Mouse (Mus musculus): ENCODE results near the gene Ier2. TPM values are rescaled to one million over a fixed set of nuclear protein-coding genes. Genes with fewer than 3 reads are reported as not detected.

Gene Ier2
- polyA plus RNA-seq, 1 experiment from 2014 or later = 89.9 TPM

DNA sequence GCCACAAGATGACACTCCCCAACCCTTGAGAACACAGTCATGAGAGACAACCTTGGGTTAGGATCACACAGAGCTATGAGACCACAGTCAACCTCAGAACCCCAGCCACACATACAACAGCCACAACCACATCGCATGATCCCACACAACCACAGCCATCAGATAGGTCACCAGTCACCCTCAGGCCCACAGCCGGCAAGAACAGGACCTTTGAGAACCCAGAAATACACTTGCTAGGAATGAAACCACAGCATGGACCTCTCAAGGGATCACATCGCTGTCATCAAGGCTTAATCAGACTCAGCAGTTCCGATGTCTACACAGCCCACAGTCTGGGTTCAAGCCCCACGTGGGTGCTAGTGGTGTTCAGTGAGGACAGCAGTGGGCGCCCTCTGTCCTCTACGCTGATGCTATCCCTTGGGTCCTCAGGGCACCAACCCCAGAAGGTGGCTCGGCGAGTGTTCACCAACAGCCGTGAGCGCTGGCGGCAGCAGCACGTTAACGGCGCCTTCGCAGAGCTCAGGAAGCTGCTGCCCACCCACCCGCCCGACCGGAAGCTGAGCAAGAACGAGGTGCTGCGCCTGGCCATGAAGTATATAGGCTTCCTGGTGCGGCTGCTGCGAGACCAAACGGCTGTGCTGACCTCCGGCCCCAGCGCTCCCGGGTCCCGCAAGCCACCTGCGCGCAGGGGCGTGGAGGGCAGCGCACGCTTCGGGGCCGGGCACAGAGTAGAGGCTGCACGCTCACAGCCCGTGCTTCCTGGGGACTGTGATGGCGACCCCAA is 41.0 kb upstream of the Ier2 start:
- no peak for DNase-seq (ENCODE audit: low spot score)
- H3K27ac ChIP-seq = peak overlapping the region; percentile 71
- peaks cover 94% of the 10 kb centered on the region for H3K27me3 ChIP-seq (ENCODE audit: insufficient read depth, poor library complexity, severe bottlenecking)
- H3K36me3 ChIP-seq = peaks cover 16% of the 10 kb centered on the region
- no peaks in the 10 kb centered on the region for H3K9me3 ChIP-seq
- 10% methylated on average over 38 of the region's 38 CpGs for WGBS
- H3K4me3 ChIP-seq = peak overlapping the region; percentile 48
- H3K4me1 ChIP-seq (replicated peaks) = peaks cover 58% of the 10 kb centered on the region

DNA sequence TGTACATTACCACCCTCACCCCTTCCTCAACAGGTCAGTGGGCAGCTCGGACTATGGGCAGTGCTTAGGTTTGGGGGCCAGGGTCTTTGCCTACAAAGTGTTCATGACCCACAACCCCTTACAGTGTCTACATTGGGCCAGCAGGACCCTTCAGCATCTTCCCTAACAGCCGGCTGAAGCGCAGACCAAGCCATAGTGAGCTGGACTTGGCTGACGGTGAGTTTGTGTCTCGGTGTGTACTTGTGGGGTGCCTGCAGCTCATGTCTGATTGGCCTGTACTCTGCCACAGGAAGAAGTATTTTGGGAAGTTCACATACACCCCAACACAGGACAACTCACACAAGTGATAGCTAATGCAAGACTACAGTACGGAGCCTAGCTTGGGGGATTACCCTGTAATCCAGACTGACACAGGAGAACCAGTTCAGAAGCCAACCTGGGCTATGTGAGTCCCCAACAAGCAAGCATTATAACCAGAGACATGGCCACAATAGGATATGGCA is 40.4 kb upstream of the Ier2 start:
- DNase-seq (ENCODE audit: low spot score) = no peak

DNA sequence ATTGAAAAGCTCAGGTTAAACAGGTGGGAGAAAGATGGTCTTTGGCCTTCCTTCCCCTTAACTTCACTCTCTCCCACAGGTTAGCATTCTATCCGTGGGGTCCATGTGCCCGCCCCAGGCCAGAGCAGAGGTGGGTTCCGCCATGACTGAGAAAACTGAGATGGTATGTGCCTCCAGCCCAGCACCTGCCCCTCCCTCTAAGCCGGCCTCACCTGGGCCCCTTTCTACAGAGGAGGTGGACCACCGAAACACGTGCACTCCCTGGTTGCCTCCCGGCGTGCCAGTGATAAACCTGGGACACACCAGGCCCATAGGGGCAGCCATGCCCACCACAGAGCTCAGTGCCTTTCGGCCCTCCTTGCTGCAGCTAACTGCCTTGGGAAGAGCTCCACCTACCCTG is 39.9 kb upstream of the Ier2 start:
- peaks cover 83% of the 10 kb centered on the region for H3K27me3 ChIP-seq (ENCODE audit: insufficient read depth, poor library complexity, severe bottlenecking)
- H3K4me1 ChIP-seq (replicated peaks) = peaks cover 47% of the 10 kb centered on the region
- no peak for DNase-seq (ENCODE audit: low spot score)
- H3K27ac ChIP-seq = peak overlapping the region; percentile 36; the same call in 1 of the 2 replicates
- H3K36me3 ChIP-seq = peaks cover 27% of the 10 kb centered on the region
- peak overlapping the region; percentile 48 for H3K4me3 ChIP-seq
- no peaks in the 10 kb centered on the region for H3K9me3 ChIP-seq
- WGBS = 77% methylated on average over 9 of the region's 9 CpGs

More for the DNA sequence above, 40.4 kb upstream of the Ier2 start:
- 78% methylated on average over 6 of the region's 6 CpGs for WGBS
- peaks cover 51% of the 10 kb centered on the region for H3K4me1 ChIP-seq (replicated peaks)
- peaks cover 87% of the 10 kb centered on the region for H3K27me3 ChIP-seq (ENCODE audit: insufficient read depth, poor library complexity, severe bottlenecking)
- no peaks in the 10 kb centered on the region for H3K9me3 ChIP-seq
- peak overlapping the region; percentile 48 for H3K4me3 ChIP-seq
- peak overlapping the region; percentile 36; the same call in 1 of the 2 replicates for H3K27ac ChIP-seq
- H3K36me3 ChIP-seq = peaks cover 23% of the 10 kb centered on the region

DNA sequence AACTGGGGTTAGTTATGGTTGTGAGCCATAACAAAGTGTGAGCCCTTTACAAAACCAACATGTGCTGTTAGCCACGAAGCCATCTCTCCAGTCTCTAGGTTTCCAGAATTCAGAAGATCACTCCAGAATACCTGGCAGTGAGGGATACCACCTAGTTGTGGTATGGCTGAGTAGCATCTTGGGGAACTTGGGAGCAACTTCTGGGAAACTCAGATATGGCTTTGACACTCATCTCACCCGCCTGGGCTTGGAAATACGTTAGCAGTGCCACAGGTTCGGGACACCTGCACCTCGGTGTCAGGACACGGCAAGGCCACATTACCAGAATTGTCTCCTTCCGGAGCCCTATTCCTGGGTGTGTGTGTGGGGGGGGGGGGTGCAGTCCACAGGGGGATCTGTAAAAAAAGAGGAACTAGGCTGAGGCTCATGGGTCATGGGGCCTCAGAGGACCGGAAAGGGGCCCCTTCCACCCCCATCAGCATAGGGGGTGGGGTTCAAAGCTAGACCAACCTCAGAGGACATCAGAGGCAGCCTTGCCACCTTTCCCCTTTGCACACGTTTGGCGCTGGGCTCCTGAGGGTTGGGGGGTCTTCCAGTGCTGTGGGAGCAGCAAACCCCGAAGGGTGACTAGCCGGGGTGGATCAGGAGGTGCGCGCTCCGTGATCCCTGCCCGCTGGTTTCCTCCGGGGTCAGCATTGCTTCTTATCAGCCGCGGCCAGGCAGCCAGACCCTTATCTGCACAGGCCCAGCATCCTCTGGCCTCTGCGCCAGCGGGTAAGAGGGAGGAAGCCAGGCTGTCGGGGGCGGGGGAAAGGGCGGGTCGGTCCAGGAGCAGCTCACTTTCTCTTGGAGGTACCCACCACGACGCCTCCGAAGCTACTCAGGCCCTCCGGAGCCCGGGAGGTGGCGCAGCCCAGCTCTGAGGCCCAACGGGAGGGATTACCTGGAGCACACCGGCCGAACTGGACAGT is 38.6 kb upstream of the Ier2 start, which contains the start of gene Lyl1:
TSS of gene Lyl1 (plus strand) at position 517 of the 971 bp plus-strand sequence.
- H3K27ac ChIP-seq = peak within 1 kb of the TSS; percentile 66
- no peak for DNase-seq (ENCODE audit: low spot score)
- H3K9me3 ChIP-seq = no peaks in the 10 kb centered on the region
- H3K4me1 ChIP-seq (replicated peaks) = peaks cover 35% of the 10 kb centered on the region
- H3K36me3 ChIP-seq = peaks cover 41% of the 10 kb centered on the region
- H3K4me3 ChIP-seq = peak within 1 kb of the TSS; percentile 48
- H3K27me3 ChIP-seq (ENCODE audit: insufficient read depth, poor library complexity, severe bottlenecking) = peaks cover 69% of the 10 kb centered on the region
- WGBS = 12% methylated on average over 34 of the region's 34 CpGs

DNA sequence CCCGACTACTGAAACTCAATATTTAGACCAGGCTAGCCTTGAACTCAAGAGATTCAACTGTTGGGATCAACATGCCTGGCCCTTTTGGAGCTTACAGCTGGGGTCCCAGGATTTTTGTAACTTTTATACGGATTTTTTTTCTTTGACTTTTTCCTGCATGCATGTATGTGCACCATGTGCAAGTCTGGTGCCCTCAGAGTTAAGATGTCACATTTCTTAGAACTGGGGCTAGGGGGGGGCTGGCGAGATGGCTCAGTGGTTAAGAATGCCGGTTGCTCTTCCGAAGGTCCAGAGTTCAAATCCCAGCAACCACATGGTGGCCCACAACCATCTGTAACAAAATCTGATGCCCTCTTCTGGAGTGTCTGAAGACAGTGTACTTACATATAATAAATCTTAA is 37.9 kb upstream of the Ier2 start:
- DNase-seq (ENCODE audit: low spot score) = no peak
- Histone ChIP-seq H3K36me3 (peaks cover 48% of the 10 kb centered on the region), H3K27me3 (ENCODE audit: insufficient read depth, poor library complexity, severe bottlenecking) (peaks cover 64% of the 10 kb centered on the region), H3K27ac (no peak overlapping the region), H3K4me3 (no peak overlapping the region), H3K9me3 (no peaks in the 10 kb centered on the region), H3K4me1 (replicated peaks) (peaks cover 32% of the 10 kb centered on the region)
- 79% methylated on average over 5 of the region's 5 CpGs for WGBS

DNA sequence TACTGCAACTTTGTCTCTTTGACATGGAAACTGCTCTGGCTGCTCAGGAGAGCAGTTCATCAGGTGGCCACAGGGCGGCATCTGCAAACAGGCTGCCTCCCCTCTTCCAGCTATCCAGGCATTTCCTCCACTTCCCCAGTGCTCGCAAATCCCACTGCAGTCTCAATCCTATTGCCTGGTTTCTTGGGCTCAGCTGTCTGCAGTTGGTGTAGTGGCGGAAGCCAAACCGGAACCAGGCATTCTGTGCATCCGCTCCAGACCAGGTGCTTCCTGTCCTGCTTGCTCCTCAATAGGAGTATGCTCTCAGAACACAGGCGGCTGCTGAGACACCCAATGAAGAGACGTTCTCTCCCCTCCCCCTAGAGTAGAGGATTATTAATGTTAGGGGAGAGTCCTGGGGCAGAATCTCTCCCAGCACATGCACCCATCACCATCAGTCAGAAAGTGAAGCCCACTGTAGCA is 37.2 kb upstream of the Ier2 start:
- H3K4me3 ChIP-seq = no peak overlapping the region
- WGBS = 69% methylated on average over 7 of the region's 7 CpGs
- H3K4me1 ChIP-seq (replicated peaks) = peaks cover 26% of the 10 kb centered on the region
- no peaks in the 10 kb centered on the region for H3K9me3 ChIP-seq
- no peak overlapping the region for H3K27ac ChIP-seq
- no peak for DNase-seq (ENCODE audit: low spot score)
- H3K36me3 ChIP-seq = peaks cover 54% of the 10 kb centered on the region
- H3K27me3 ChIP-seq (ENCODE audit: insufficient read depth, poor library complexity, severe bottlenecking) = peaks cover 58% of the 10 kb centered on the region

DNA sequence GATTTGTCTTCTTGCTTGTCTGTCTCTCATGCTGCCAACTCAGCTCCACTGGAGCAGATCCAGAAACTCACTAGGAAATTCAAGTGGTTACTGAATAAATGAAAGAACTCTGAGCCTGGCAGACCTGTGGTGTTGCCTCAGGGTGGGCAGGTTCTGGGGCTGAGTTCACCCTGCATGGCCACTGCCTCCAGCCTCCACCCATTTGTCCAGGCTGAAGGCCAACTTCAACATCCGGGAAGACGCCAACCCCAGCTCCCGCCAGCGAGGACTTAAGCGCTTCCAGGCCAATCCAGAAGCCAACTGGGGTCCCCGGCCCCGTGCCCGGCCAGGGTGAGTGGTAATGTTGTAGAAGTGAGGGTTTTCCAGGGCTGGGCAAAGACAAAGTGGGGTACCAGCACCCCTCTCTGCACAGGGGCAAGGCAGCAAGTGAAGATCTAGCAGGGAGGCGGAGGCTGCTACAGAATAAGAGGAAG is 36.3 kb upstream of the Ier2 start:
- Histone ChIP-seq H3K4me3 (no peak overlapping the region), H3K36me3 (peaks cover 63% of the 10 kb centered on the region), H3K27ac (no peak overlapping the region), H3K27me3 (ENCODE audit: insufficient read depth, poor library complexity, severe bottlenecking) (peaks cover 48% of the 10 kb centered on the region), H3K4me1 (replicated peaks) (peaks cover 17% of the 10 kb centered on the region), H3K9me3 (no peaks in the 10 kb centered on the region)
- DNase-seq (ENCODE audit: low spot score) = no peak
- 92% methylated on average over 9 of the region's 9 CpGs for WGBS

DNA sequence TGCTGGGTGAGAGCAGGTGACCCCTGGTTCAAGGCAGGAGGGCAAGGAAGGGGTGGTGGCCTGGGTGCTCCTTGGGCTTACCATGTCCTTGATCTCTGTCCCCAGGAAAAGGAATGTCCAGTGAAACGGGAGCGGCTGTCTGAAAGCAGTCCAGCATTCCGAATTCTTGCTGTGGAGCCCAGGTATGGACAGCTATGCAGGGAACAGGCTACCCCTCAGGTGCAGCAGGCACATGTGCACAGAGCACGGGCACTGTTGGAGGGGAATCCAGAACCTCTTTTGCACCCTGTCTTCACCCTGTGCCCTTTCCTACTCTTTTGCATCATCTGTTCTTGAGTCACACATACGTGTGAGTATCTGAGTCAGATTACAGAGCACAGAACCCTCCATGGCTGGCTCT is 35.6 kb upstream of the Ier2 start:
- WGBS = 93% methylated on average over 5 of the region's 5 CpGs
- H3K36me3 ChIP-seq = peaks cover 70% of the 10 kb centered on the region
- H3K27me3 ChIP-seq (ENCODE audit: insufficient read depth, poor library complexity, severe bottlenecking) = peaks cover 42% of the 10 kb centered on the region
- H3K27ac ChIP-seq = no peak overlapping the region
- no peak for DNase-seq (ENCODE audit: low spot score)
- H3K9me3 ChIP-seq = no peaks in the 10 kb centered on the region
- peaks cover 10% of the 10 kb centered on the region for H3K4me1 ChIP-seq (replicated peaks)
- no peak overlapping the region for H3K4me3 ChIP-seq

DNA sequence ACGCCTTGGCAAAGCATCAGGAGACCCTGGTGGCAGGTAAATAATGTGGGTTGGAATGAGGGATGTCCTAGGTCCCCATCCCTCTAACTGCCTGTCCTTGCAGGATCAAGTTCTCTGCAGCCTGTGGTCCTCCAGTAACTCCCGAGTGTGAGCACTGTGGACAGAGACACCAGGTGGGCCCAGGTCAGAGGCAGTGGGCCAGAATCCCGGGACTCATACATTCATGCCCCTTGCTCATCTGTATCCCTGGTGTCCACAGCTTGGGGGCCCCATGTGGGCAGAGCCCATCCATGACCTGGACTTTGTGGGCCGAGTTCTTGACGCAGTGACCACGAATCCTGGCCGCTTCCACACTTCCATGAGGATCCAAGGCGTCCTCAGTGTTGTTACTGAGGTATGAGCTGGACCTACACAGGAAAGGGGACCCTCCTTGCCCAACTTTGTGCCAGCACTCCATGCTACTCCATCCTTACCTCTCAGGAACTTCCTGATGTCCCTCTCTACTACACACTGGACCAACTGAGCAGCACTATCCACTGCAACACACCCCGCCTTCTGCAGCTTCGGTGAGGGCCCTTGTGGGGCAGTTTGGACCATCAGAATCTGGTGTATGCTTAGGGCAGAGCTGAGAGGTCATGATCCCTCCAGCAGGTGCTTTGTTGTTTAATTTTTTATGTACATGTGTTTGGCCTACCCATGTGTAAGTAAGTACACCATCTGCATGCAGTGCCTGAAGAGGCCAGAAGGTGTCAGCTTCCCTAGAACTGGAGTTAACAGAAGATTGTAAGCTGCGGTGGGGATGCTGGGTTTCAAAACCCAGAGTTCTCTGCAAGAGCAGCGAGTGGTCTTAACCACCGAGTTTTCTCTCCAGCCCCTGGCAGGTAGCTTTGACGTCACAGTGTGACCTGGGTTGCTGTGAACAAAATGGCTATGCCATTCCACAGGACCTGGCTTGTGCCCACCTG is 34.8 kb upstream of the Ier2 start:
- no peak overlapping the region for H3K27ac ChIP-seq
- no peak for DNase-seq (ENCODE audit: low spot score)

DNA sequence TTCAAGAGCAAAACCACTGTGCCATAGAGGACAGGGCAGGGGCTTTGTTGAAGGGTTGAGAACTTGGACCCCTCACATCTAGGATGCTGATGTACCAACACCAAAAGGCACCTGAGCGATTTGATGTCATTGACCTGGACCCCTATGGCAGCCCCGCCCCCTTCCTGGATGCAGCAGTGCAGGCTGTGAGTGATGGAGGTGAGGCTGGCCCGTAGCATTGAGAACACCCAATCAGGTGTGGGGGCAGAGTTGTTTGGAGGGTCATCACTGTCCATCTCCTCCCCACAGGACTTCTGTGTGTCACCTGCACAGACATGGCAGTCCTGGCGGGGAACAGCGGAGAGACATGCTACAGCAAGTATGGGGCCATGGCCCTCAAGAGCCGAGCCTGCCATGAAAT is 32.5 kb upstream of the Ier2 start:
- H3K4me1 ChIP-seq (replicated peaks) = peaks cover 8% of the 10 kb centered on the region
- peaks cover 10% of the 10 kb centered on the region for H3K27me3 ChIP-seq (ENCODE audit: insufficient read depth, poor library complexity, severe bottlenecking)
- no peak overlapping the region for H3K27ac ChIP-seq
- 93% methylated on average over 6 of the region's 6 CpGs for WGBS
- H3K36me3 ChIP-seq = peaks cover 95% of the 10 kb centered on the region
- no peak overlapping the region for H3K4me3 ChIP-seq
- no peak for DNase-seq (ENCODE audit: low spot score)
- no peaks in the 10 kb centered on the region for H3K9me3 ChIP-seq

More for the DNA sequence above, 34.8 kb upstream of the Ier2 start:
- H3K4me3 ChIP-seq = no peak overlapping the region
- H3K27me3 ChIP-seq (ENCODE audit: insufficient read depth, poor library complexity, severe bottlenecking) = peaks cover 33% of the 10 kb centered on the region
- H3K36me3 ChIP-seq = peaks cover 79% of the 10 kb centered on the region
- WGBS = 89% methylated on average over 14 of the region's 14 CpGs
- H3K9me3 ChIP-seq = no peaks in the 10 kb centered on the region
- H3K4me1 ChIP-seq (replicated peaks) = peaks cover 8% of the 10 kb centered on the region

DNA sequence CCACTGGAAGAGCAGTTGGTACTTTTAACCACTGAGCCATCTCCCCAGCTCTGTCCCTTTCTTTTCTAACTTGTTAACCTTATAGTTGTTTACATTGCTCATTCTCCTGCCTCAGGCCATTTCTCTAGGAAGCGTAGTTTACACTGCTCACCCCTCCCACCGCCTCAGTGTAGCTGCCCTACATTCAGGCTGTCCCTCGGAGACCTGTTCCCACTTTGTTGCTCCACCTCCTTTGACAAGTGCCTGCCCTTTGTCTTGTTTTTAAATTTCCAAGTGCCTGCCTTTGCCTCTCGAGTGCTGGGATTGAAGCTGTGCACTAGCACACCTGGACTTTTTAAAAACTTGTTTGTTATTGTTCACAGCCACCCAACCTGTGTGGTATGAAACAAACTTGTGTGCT is 30.7 kb upstream of the Ier2 start:
- 78% methylated on average over 4 of the region's 4 CpGs for WGBS
- Histone ChIP-seq H3K27me3 (ENCODE audit: insufficient read depth, poor library complexity, severe bottlenecking) (no peaks in the 10 kb centered on the region), H3K9me3 (no peaks in the 10 kb centered on the region), H3K36me3 (peaks cover 77% of the 10 kb centered on the region), H3K4me3 (no peak overlapping the region), H3K4me1 (replicated peaks) (peaks cover 22% of the 10 kb centered on the region), H3K27ac (no peak overlapping the region)
- no peak for DNase-seq (ENCODE audit: low spot score)

Data from hindbrain, embryonic 10.5 days (tissue).